Mouse (Mus musculus): Measurements from ENCODE around the gene Trim54. TPM values are rescaled to one million over a fixed set of nuclear protein-coding genes. Genes with fewer than 3 reads are reported as not detected.

Trim54 gene
- polyA plus RNA-seq, 1 experiment from 2014 or later: 0.57 TPM

Other genes starting within 250 kb of the Trim54 start
- gene Tmem214, start 248.7 kb upstream of the Trim54 start, polyA plus RNA-seq (2015; fragmentation: Nextera tagmentation; extraction: Ambion mirVana): 40.1 and 41.7 TPM in 2 replicates
- 5.7 and 6.1 TPM in 2 replicates for gene Agbl5, start 228.0 kb upstream of the Trim54 start, polyA plus RNA-seq (2015; fragmentation: Nextera tagmentation; extraction: Ambion mirVana)
- gene Ost4, start 208.9 kb upstream of the Trim54 start, polyA plus RNA-seq (2015; fragmentation: Nextera tagmentation; extraction: Ambion mirVana): 311 and 346 TPM in 2 replicates
- 37.2 and 39.1 TPM in 2 replicates for gene Emilin1, start 203.3 kb upstream of the Trim54 start, polyA plus RNA-seq (2015; fragmentation: Nextera tagmentation; extraction: Ambion mirVana)
- gene Khk, start 195.3 kb upstream of the Trim54 start, polyA plus RNA-seq (2015; fragmentation: Nextera tagmentation; extraction: Ambion mirVana): 31.7 and 36.0 TPM in 2 replicates
- gene Cgref1, start 171.1 kb upstream of the Trim54 start, polyA plus RNA-seq (2015; fragmentation: Nextera tagmentation; extraction: Ambion mirVana): 3.1 and 3.2 TPM in 2 replicates
- gene Preb, start 156.4 kb upstream of the Trim54 start, polyA plus RNA-seq (2015; fragmentation: Nextera tagmentation; extraction: Ambion mirVana): 92.0 and 102 TPM in 2 replicates
- 0.02 and 0.07 TPM in 2 replicates for gene Tcf23, start 148.1 kb upstream of the Trim54 start, polyA plus RNA-seq (2015; fragmentation: Nextera tagmentation; extraction: Ambion mirVana)
- 63.8 and 67.9 TPM in 2 replicates for gene Atraid, start 68.4 kb upstream of the Trim54 start, polyA plus RNA-seq (2015; fragmentation: Nextera tagmentation; extraction: Ambion mirVana)
- 3.1 and 4.8 TPM in 2 replicates for gene Slc5a6, start 67.8 kb upstream of the Trim54 start, polyA plus RNA-seq (2015; fragmentation: Nextera tagmentation; extraction: Ambion mirVana)
- gene Cad, start 61.9 kb upstream of the Trim54 start, polyA plus RNA-seq (2015; fragmentation: Nextera tagmentation; extraction: Ambion mirVana): 13.0 and 14.2 TPM in 2 replicates
- not detected in 2 replicates for gene Dnajc5g, start 10.4 kb upstream of the Trim54 start, polyA plus RNA-seq (2015; fragmentation: Nextera tagmentation; extraction: Ambion mirVana)
- gene Slc30a3, start 8.5 kb upstream of the Trim54 start, polyA plus RNA-seq (2015; fragmentation: Nextera tagmentation; extraction: Ambion mirVana): 0.39 and 0.48 TPM in 2 replicates
- gene Ucn, start 22.1 kb downstream of the Trim54 start, polyA plus RNA-seq (2015; fragmentation: Nextera tagmentation; extraction: Ambion mirVana): not detected in 2 replicates
- gene Mpv17, start 37.5 kb downstream of the Trim54 start, polyA plus RNA-seq (2015; fragmentation: Nextera tagmentation; extraction: Ambion mirVana): 20.7 and 21.5 TPM in 2 replicates
- 0.33 and 0.74 TPM in 2 replicates for gene Gm29609, start 63.2 kb downstream of the Trim54 start, polyA plus RNA-seq (2015; fragmentation: Nextera tagmentation; extraction: Ambion mirVana)
- gene Gtf3c2, start 63.4 kb downstream of the Trim54 start, polyA plus RNA-seq (2015; fragmentation: Nextera tagmentation; extraction: Ambion mirVana): 29.3 and 32.2 TPM in 2 replicates
- gene Snx17, start 76.5 kb downstream of the Trim54 start, polyA plus RNA-seq (2015; fragmentation: Nextera tagmentation; extraction: Ambion mirVana): 36.0 and 36.8 TPM in 2 replicates
- gene Eif2b4, start 76.7 kb downstream of the Trim54 start, polyA plus RNA-seq (2015; fragmentation: Nextera tagmentation; extraction: Ambion mirVana): 38.5 and 42.2 TPM in 2 replicates
- gene Zfp513, start 85.6 kb downstream of the Trim54 start, polyA plus RNA-seq (2015; fragmentation: Nextera tagmentation; extraction: Ambion mirVana): 1.8 and 2.6 TPM in 2 replicates
- 90.8 and 97.8 TPM in 2 replicates for gene Ppm1g, start 104.0 kb downstream of the Trim54 start, polyA plus RNA-seq (2015; fragmentation: Nextera tagmentation; extraction: Ambion mirVana)
- gene Nrbp1, start 124.2 kb downstream of the Trim54 start, polyA plus RNA-seq (2015; fragmentation: Nextera tagmentation; extraction: Ambion mirVana): 44.4 and 44.9 TPM in 2 replicates
- not detected in 2 replicates for gene Gm9970, start 124.5 kb downstream of the Trim54 start, polyA plus RNA-seq (2015; fragmentation: Nextera tagmentation; extraction: Ambion mirVana)
- gene Krtcap3, start 135.0 kb downstream of the Trim54 start, polyA plus RNA-seq (2015; fragmentation: Nextera tagmentation; extraction: Ambion mirVana): 4.8 and 4.9 TPM in 2 replicates
- 4.5 and 5.1 TPM in 2 replicates for gene Ift172, start 174.4 kb downstream of the Trim54 start, polyA plus RNA-seq (2015; fragmentation: Nextera tagmentation; extraction: Ambion mirVana)
- gene Fndc4, start 179.4 kb downstream of the Trim54 start, polyA plus RNA-seq (2015; fragmentation: Nextera tagmentation; extraction: Ambion mirVana): 4.0 and 5.2 TPM in 2 replicates
- gene Gckr, start 180.7 kb downstream of the Trim54 start, polyA plus RNA-seq (2015; fragmentation: Nextera tagmentation; extraction: Ambion mirVana): 31.1 and 39.4 TPM in 2 replicates